Mouse (Mus musculus) neural tube, embryonic 13.5 days (tissue): ENCODE data around the gene Elfn2. TPM values are rescaled to one million over a fixed set of nuclear protein-coding genes. Genes with fewer than 3 reads are reported as not detected.

Experiments
- ATAC-seq: fragments of 200-750 bp; cut with Nextera tagmentation; 2 replicates; pipeline ENCODE4 v1.8.0; 2017; ENCODE audit warnings: low read depth, mild to moderate bottlenecking, moderate TSS enrichment, moderate library complexity
- H3K27ac ChIP-seq: fragments of 300-500 bp; sonication (generic); replicated peaks from 2 replicates; pipeline ENCODE4 v1.5.1; 2015; ENCODE audit warnings: moderate library complexity, mild to moderate bottlenecking, inconsistent platforms
- H3K27me3 ChIP-seq: fragments of 300-500 bp; sonication (generic); 2 replicates; pipeline ENCODE4 v1.6.1; 2015; ENCODE audit warnings: mild to moderate bottlenecking, inconsistent platforms
- H3K36me3 ChIP-seq: fragments of 300-500 bp; sonication (generic); 2 replicates; pipeline ENCODE4 v1.6.1; 2015; ENCODE audit warnings: mild to moderate bottlenecking, inconsistent platforms
- H3K4me1 ChIP-seq: fragments of 300-500 bp; sonication (generic); replicated peaks from 2 replicates; pipeline ENCODE4 v1.6.1; 2015; ENCODE audit warnings: inconsistent platforms
- H3K4me2 ChIP-seq: fragments of 300-500 bp; sonication (generic); 2 replicates; pipeline ENCODE4 v1.6.1; 2015; ENCODE audit warnings: inconsistent platforms, mild to moderate bottlenecking, moderate library complexity
- H3K4me3 ChIP-seq: fragments of 300-500 bp; sonication (generic); 2 replicates; pipeline ENCODE4 v1.5.1; 2015; ENCODE audit warnings: mild to moderate bottlenecking, inconsistent platforms
- H3K9ac ChIP-seq: fragments of 300-500 bp; sonication (generic); 2 replicates; pipeline ENCODE4 v1.6.1; 2015; ENCODE audit warnings: moderate library complexity, mild to moderate bottlenecking, inconsistent platforms
- H3K9me3 ChIP-seq: fragments of 300-500 bp; sonication (generic); 2 replicates; pipeline ENCODE4 v1.6.1; 2016; ENCODE audit warnings: inconsistent platforms
- WGBS: fragments of 180-500 bp; shearing (Covaris S2); methylation state at CpG from one replicate; pipeline ENCODE4 v1.1.7; 2015; 5-methylcytosine and 5-hydroxymethylcytosine counted together
- polyA plus RNA-seq: library from polyadenylated mRNA; unstranded; fragments of >200 nt; fragmentation: Nextera tagmentation; extraction: Ambion mirVana; gene quantifications from 2 replicates; pipeline ENCODE4 v1.2.1, GENCODE M21; 2015

The Elfn2 gene
- polyA plus RNA-seq, 1 experiment from 2014 or later, result 5.5 TPM

GRCm38 (mm10) chr15:78719416-78719815 is 845 bp upstream of the Elfn2 start:
- WGBS, result 5% methylated on average over 14 of the region's 14 CpGs
- no peak overlapping the region for H3K9ac ChIP-seq
- H3K4me1 ChIP-seq, result peaks cover 55% of the 10 kb centered on the region
- peaks cover 49% of the 10 kb centered on the region for H3K27me3 ChIP-seq
- no peak overlapping the region for H3K4me3 ChIP-seq
- no peak for ATAC-seq
- no peaks in the 10 kb centered on the region for H3K9me3 ChIP-seq
- no peak overlapping the region for H3K27ac ChIP-seq
- peak overlapping the region; percentile 83; the same call in 1 of the 2 replicates for H3K4me2 ChIP-seq
- H3K36me3 ChIP-seq, result no peaks in the 10 kb centered on the region

DNA sequence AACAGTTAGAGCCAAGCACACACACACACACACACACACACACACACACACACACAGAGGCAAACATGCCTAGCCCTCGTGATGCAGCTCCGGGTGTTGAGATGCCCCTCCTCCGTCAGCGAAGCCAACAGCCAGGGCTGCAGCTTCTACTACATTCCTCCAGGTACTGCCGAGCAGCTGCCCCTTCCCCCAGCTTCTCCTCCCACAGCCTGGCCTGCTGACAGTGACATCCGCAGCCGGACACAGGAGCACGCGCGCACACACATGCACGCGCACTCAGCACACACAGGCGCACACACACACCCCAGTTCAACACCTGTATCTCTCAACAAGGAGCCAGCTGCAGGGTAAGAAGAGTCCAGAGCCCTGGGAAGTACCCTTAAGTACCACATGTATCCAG is 1.6 kb downstream of the Elfn2 start:
- H3K4me2 ChIP-seq, result peak overlapping the region; percentile 83
- H3K4me1 ChIP-seq, result peaks cover 80% of the 10 kb centered on the region
- peak overlapping the region; percentile 81 for H3K9ac ChIP-seq
- no peaks in the 10 kb centered on the region for H3K9me3 ChIP-seq
- H3K27me3 ChIP-seq, result peaks cover 71% of the 10 kb centered on the region
- peak overlapping the region; percentile 62 for H3K4me3 ChIP-seq
- H3K27ac ChIP-seq, result 0 out of 2 replicates have a peak overlapping the region, but pooled peaks have one; percentile 75
- ATAC-seq, result no peak
- no peaks in the 10 kb centered on the region for H3K36me3 ChIP-seq
- WGBS, result 56% methylated on average over 13 of the region's 13 CpGs

DNA sequence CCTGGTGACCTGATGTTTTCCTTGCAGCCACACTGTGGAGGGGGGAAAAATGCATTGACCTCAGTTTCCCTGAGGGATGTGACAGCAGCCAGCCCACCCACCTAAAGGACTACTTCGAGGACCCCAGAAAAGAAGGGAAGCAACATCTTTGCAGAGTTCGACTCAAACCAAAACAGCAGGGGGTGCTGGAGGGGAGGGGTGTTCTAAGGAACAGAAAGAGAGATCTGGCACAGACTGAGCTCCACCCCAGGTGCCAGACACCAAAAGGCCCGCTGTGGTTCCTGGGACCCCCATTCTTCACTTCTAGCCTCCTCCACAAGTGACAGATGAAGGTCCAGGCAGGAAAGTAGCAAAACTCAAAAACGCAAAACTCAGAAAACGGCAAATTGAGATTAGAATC is 2.7 kb downstream of the Elfn2 start:
- WGBS, result 61% methylated on average over 5 of the region's 5 CpGs
- Histone ChIP-seq H3K27me3 (peaks cover 82% of the 10 kb centered on the region), H3K9ac (0 out of 2 replicates have a peak overlapping the region, but pooled peaks have one; percentile 22), H3K36me3 (no peaks in the 10 kb centered on the region), H3K27ac (no peak overlapping the region), H3K4me1 (peaks cover 91% of the 10 kb centered on the region), H3K4me2 (peak overlapping the region; percentile 83; the same call in 1 of the 2 replicates), H3K9me3 (no peaks in the 10 kb centered on the region), H3K4me3 (no peak overlapping the region)
- ATAC-seq, result no peak

DNA sequence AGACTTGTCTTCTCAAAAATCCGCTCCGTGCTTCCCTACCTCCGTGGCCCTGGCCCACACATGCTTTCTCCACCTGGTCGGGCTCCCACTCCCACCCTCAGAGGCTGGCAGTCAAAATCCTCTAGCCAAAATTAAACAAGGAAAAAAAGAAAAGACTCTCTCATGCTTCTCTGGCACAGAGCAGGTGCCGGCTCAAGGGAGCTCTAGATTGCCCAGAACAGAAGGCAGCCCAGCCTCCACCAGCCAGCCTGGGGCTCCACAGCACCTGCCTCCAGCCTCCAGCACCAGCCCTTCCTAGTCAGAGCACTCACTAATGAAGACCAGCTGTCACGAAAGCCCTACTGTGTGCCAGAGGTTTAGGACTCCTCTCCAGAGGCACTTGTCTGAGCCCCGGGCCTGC is 4.8 kb downstream of the Elfn2 start:
- H3K9me3 ChIP-seq, result no peaks in the 10 kb centered on the region
- H3K4me2 ChIP-seq, result no peak overlapping the region
- no peak overlapping the region for H3K27ac ChIP-seq
- no peak for ATAC-seq
- H3K4me3 ChIP-seq, result no peak overlapping the region
- H3K27me3 ChIP-seq, result peaks cover 69% of the 10 kb centered on the region
- WGBS, result 74% methylated on average over 7 of the region's 7 CpGs
- no peaks in the 10 kb centered on the region for H3K36me3 ChIP-seq
- H3K9ac ChIP-seq, result no peak overlapping the region
- H3K4me1 ChIP-seq, result peaks cover 94% of the 10 kb centered on the region

GRCm38 (mm10) chr15:78712335-78713258 is 6.0 kb downstream of the Elfn2 start:
- H3K27me3 ChIP-seq, result peaks cover 65% of the 10 kb centered on the region
- peak overlapping the region; percentile 61 for H3K4me2 ChIP-seq
- H3K9ac ChIP-seq, result peak overlapping the region; percentile 67
- H3K36me3 ChIP-seq, result no peaks in the 10 kb centered on the region
- ATAC-seq, result peak; percentile 28
- peaks cover 84% of the 10 kb centered on the region for H3K4me1 ChIP-seq
- peak overlapping the region; percentile 64 for H3K27ac ChIP-seq
- peak overlapping the region; percentile 31 for H3K4me3 ChIP-seq
- 6% methylated on average over 52 of the region's 53 CpGs for WGBS
- H3K9me3 ChIP-seq, result no peaks in the 10 kb centered on the region

DNA sequence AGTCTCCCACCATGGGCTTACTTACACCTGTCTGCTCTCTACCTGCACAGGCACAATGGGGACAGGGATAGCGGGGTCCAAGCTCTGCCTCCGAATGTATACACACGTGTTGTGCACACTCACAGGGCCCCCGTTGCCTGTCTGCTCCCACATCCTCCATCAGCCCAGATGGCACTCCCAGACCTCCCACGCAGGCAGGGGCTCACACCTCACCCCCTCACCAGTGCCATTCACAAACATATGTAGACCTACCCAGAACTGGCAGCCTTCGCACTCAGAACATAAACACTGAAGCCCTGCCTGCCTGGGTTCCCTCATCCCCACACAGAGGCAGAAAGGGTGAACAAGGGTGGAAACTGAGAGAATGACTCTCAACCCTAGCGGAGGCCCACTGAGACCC is 6.6 kb downstream of the Elfn2 start:
- Histone ChIP-seq H3K36me3 (no peaks in the 10 kb centered on the region), H3K4me3 (no peak overlapping the region), H3K9ac (peak overlapping the region; percentile 67; the same call in 1 of the 2 replicates), H3K27ac (0 out of 2 replicates have a peak overlapping the region, but pooled peaks have one; percentile 64), H3K4me1 (peaks cover 77% of the 10 kb centered on the region), H3K4me2 (peak overlapping the region; percentile 61; the same call in 1 of the 2 replicates), H3K27me3 (peaks cover 58% of the 10 kb centered on the region), H3K9me3 (no peaks in the 10 kb centered on the region)
- 0 out of 2 replicates have a peak, but pooled peaks have one; percentile 12 for ATAC-seq
- WGBS, result 70% methylated on average over 7 of the region's 7 CpGs

DNA sequence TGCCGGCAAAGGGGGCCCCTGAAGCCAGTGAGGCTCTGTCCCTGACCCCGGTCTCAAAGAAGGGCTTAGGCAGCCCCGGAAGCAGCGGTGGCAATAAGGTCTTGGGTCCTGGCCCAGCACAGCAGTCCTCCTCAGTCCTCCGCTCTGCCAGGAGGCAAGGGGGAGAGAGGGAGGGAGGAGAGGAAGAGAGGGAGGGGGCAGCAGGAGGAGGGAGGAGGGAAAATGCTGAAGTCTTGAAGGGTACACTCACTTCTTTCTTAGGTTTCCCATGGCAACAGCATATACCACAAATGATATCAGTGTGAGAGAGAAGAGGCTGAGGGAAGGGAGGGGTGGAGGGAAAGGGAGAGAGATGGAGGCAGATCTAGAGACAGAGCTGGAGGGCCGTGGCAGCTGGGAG is 7.9 kb downstream of the Elfn2 start:
- Histone ChIP-seq H3K4me3 (no peak overlapping the region), H3K9ac (peak overlapping the region; percentile 50; the same call in 1 of the 2 replicates), H3K36me3 (no peaks in the 10 kb centered on the region), H3K4me1 (peaks cover 70% of the 10 kb centered on the region), H3K27ac (peak overlapping the region; percentile 61), H3K9me3 (no peaks in the 10 kb centered on the region), H3K4me2 (0 out of 2 replicates have a peak overlapping the region, but pooled peaks have one; percentile 0), H3K27me3 (peaks cover 45% of the 10 kb centered on the region)
- ATAC-seq, result peak; percentile 14; the same call in 1 of the 2 replicates
- 42% methylated on average over 6 of the region's 6 CpGs for WGBS

- Histone ChIP-seq H3K4me2 (0 out of 2 replicates have a peak overlapping the region, but pooled peaks have one; percentile 0), H3K9ac (peak overlapping the region; percentile 50)
These were observed 8.8 kb downstream of the Elfn2 start for GRCm38 (mm10) chr15:78709767-78710166.

GRCm38 (mm10) chr15:78706630-78707029 is 11.9 kb downstream of the Elfn2 start:
- 54% methylated on average over 3 of the region's 3 CpGs for WGBS
- no peak overlapping the region for H3K4me2 ChIP-seq
- peaks cover 49% of the 10 kb centered on the region for H3K4me1 ChIP-seq
- ATAC-seq, result no peak
- no peak overlapping the region for H3K4me3 ChIP-seq
- peaks cover 8% of the 10 kb centered on the region for H3K27me3 ChIP-seq
- no peak overlapping the region for H3K9ac ChIP-seq
- no peaks in the 10 kb centered on the region for H3K9me3 ChIP-seq
- H3K36me3 ChIP-seq, result no peaks in the 10 kb centered on the region
- no peak overlapping the region for H3K27ac ChIP-seq

More at GRCm38 (mm10) chr15:78709767-78710166, 8.8 kb downstream of the Elfn2 start:
- WGBS, result 19% methylated on average over 7 of the region's 7 CpGs
- Histone ChIP-seq H3K36me3 (no peaks in the 10 kb centered on the region), H3K9me3 (no peaks in the 10 kb centered on the region), H3K4me3 (no peak overlapping the region), H3K27me3 (peaks cover 37% of the 10 kb centered on the region), H3K27ac (peak overlapping the region; percentile 61), H3K4me1 (peaks cover 68% of the 10 kb centered on the region)
- ATAC-seq, result peak; percentile 48

DNA sequence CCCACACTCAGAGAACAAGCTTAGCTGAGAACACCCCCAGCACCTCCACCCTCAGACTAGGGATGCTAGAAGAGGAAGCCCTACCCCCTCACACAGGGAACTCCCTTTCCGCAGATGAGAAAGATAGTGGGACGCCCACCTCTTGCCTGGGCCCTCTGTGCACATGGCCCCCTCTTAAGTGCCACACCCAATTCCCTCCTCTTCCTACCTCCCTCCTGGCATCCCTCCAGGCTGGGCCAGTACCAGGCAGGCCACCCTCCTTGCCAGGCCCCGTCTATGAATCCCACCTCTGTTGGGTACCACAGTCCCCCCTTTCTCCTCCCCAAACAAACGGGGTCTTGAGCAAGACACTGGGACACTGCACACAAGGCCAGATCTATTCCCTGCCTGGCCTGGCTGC is 13.7 kb downstream of the Elfn2 start:
- no peak overlapping the region for H3K4me3 ChIP-seq
- no peak overlapping the region for H3K4me2 ChIP-seq
- H3K4me1 ChIP-seq, result peaks cover 30% of the 10 kb centered on the region
- no peak for ATAC-seq
- 72% methylated on average over 4 of the region's 4 CpGs for WGBS
- H3K36me3 ChIP-seq, result no peaks in the 10 kb centered on the region
- H3K27ac ChIP-seq, result no peak overlapping the region
- H3K27me3 ChIP-seq, result no peaks in the 10 kb centered on the region
- no peak overlapping the region for H3K9ac ChIP-seq
- no peaks in the 10 kb centered on the region for H3K9me3 ChIP-seq

- H3K4me3 ChIP-seq, result no peak overlapping the region
- no peak for ATAC-seq
These were observed 14.6 kb downstream of the Elfn2 start for GRCm38 (mm10) chr15:78704007-78704406.

GRCm38 (mm10) chr15:78700420-78700819 is 18.2 kb downstream of the Elfn2 start:
- Histone ChIP-seq H3K36me3 (no peaks in the 10 kb centered on the region), H3K27ac (no peak overlapping the region), H3K9me3 (no peaks in the 10 kb centered on the region), H3K9ac (no peak overlapping the region), H3K27me3 (no peaks in the 10 kb centered on the region), H3K4me3 (no peak overlapping the region), H3K4me2 (no peak overlapping the region), H3K4me1 (peaks cover 31% of the 10 kb centered on the region)
- no peak for ATAC-seq
- 81% methylated on average over 2 of the region's 2 CpGs for WGBS

More at GRCm38 (mm10) chr15:78704007-78704406, 14.6 kb downstream of the Elfn2 start:
- H3K27me3 ChIP-seq, result no peaks in the 10 kb centered on the region
- H3K4me1 ChIP-seq, result peaks cover 25% of the 10 kb centered on the region; the same call in 1 of the 2 replicates
- H3K9me3 ChIP-seq, result no peaks in the 10 kb centered on the region
- 87% methylated on average over 3 of the region's 3 CpGs for WGBS
- no peak overlapping the region for H3K4me2 ChIP-seq
- no peaks in the 10 kb centered on the region for H3K36me3 ChIP-seq
- no peak overlapping the region; the same call in 1 of the 2 replicates for H3K9ac ChIP-seq
- H3K27ac ChIP-seq, result no peak overlapping the region
